Mouse (Mus musculus): ENCODE results near the gene Nfkbib. TPM values are rescaled to one million over a fixed set of nuclear protein-coding genes. Genes with fewer than 3 reads are reported as not detected.

Gene Nfkbib
- polyA plus RNA-seq, 1 experiment from 2014 or later: 31.2 TPM

DNA sequence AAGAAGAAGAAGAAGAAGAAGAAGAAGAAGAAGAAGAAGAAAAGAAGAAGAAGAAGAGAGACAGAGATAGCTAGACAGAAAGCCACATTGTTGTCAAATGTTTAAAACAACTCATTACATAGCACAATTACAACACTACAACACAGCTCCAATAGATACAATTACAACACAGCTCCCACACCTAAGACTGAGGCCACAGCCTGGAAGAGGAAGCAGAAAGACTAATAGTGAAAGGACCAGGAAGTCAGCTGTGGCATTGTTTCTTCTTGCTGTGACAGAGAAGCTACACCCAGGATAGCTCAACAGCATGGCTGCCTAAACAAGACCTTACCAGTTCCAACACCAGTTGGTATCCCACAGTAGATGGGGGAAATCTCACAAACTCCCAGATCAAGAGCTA lies 57.9 kb downstream of the Nfkbib start:
- no peak overlapping the region for H3K27ac ChIP-seq (replicated peaks)
- no peaks in the 10 kb centered on the region for H3K27me3 ChIP-seq (ENCODE audit: control insufficient read depth, insufficient read depth, low read length)
- ATAC-seq (ENCODE audit: low FRiP score, low TSS enrichment) (no peak), DNase-seq (ENCODE audit: low spot score) (no peak)
- TF ChIP-seq CTCF (IDR thresholded peaks at IDR 0.05; ENCODE audit: low read depth) (no peak), EP300 (optimal IDR thresholded peaks at IDR 0.05) (no peak)
- H3K9me3 ChIP-seq (ENCODE audit: control insufficient read depth, low read length): no peaks in the 10 kb centered on the region
- H3K4me1 ChIP-seq (replicated peaks; ENCODE audit: control insufficient read depth, insufficient read depth): no peaks in the 10 kb centered on the region
- H3K36me3 ChIP-seq (ENCODE audit: control insufficient read depth, insufficient read depth, low read length): no peaks in the 10 kb centered on the region
- H3K4me2 ChIP-seq (replicated peaks; ENCODE audit: low read depth): no peak overlapping the region
- H3K9ac ChIP-seq (ENCODE audit: low read length): no peak overlapping the region
- H3K4me3 ChIP-seq (ENCODE audit: low read depth, low read length): no peak overlapping the region

Other genes starting within 250 kb of the Nfkbib start
- gene Ifnl3, start 244.7 kb downstream of the Nfkbib start, polyA plus RNA-seq (2015; fragmentation: Nextera tagmentation; extraction: Ambion mirVana): not detected in 2 replicates
- gene Sycn, start 226.6 kb downstream of the Nfkbib start, polyA plus RNA-seq (2015; fragmentation: Nextera tagmentation; extraction: Ambion mirVana): 87.1 and 87.6 TPM in 2 replicates
- 20.1 and 27.2 TPM in 2 replicates for gene Nccrp1, start 220.3 kb downstream of the Nfkbib start, polyA plus RNA-seq (2015; fragmentation: Nextera tagmentation; extraction: Ambion mirVana)
- gene Samd4b, start 169.4 kb downstream of the Nfkbib start, polyA plus RNA-seq (2015; fragmentation: Nextera tagmentation; extraction: Ambion mirVana): 9.8 and 12.0 TPM in 2 replicates
- 33.9 and 34.1 TPM in 2 replicates for gene Pak4, start 169.3 kb downstream of the Nfkbib start, polyA plus RNA-seq (2015; fragmentation: Nextera tagmentation; extraction: Ambion mirVana)
- gene Acp7, start 136.2 kb downstream of the Nfkbib start, polyA plus RNA-seq (2015; fragmentation: Nextera tagmentation; extraction: Ambion mirVana): 10.9 and 12.4 TPM in 2 replicates
- 1.7 and 2.4 TPM in 2 replicates for gene Fbxo27, start 74.7 kb downstream of the Nfkbib start, polyA plus RNA-seq (2015; fragmentation: Nextera tagmentation; extraction: Ambion mirVana)
- 5.6 and 6.1 TPM in 2 replicates for gene Fbxo17, start 50.7 kb downstream of the Nfkbib start, polyA plus RNA-seq (2015; fragmentation: Nextera tagmentation; extraction: Ambion mirVana)
- gene Mrps12, start 25.7 kb downstream of the Nfkbib start, polyA plus RNA-seq (2015; fragmentation: Nextera tagmentation; extraction: Ambion mirVana): 113 and 118 TPM in 2 replicates
- 11.4 and 12.3 TPM in 2 replicates for gene Sars2, start 25.5 kb downstream of the Nfkbib start, polyA plus RNA-seq (2015; fragmentation: Nextera tagmentation; extraction: Ambion mirVana)
- not detected in 2 replicates for gene Ccer2, start 11.3 kb downstream of the Nfkbib start, polyA plus RNA-seq (2015; fragmentation: Nextera tagmentation; extraction: Ambion mirVana)
- gene Sirt2, start 777 bp downstream of the Nfkbib start, polyA plus RNA-seq (2015; fragmentation: Nextera tagmentation; extraction: Ambion mirVana): 35.3 and 39.3 TPM in 2 replicates
- gene Rinl, start 21.5 kb upstream of the Nfkbib start, polyA plus RNA-seq (2015; fragmentation: Nextera tagmentation; extraction: Ambion mirVana): 2.1 and 2.6 TPM in 2 replicates
- gene Hnrnpl, start 41.0 kb upstream of the Nfkbib start, polyA plus RNA-seq (2015; fragmentation: Nextera tagmentation; extraction: Ambion mirVana): 153 and 156 TPM in 2 replicates
- gene Ech1, start 57.7 kb upstream of the Nfkbib start, polyA plus RNA-seq (2015; fragmentation: Nextera tagmentation; extraction: Ambion mirVana): 426 and 435 TPM in 2 replicates
- 469 and 489 TPM in 2 replicates for gene Lgals4, start 66.3 kb upstream of the Nfkbib start, polyA plus RNA-seq (2015; fragmentation: Nextera tagmentation; extraction: Ambion mirVana)
- gene Lgals7, start 96.3 kb upstream of the Nfkbib start, polyA plus RNA-seq (2015; fragmentation: Nextera tagmentation; extraction: Ambion mirVana): 296 and 301 TPM in 2 replicates
- 1.9 and 2.3 TPM in 2 replicates for gene Capn12, start 113.9 kb upstream of the Nfkbib start, polyA plus RNA-seq (2015; fragmentation: Nextera tagmentation; extraction: Ambion mirVana)
- gene Actn4, start 194.8 kb upstream of the Nfkbib start, polyA plus RNA-seq (2015; fragmentation: Nextera tagmentation; extraction: Ambion mirVana): 216 and 227 TPM in 2 replicates
- 294 and 295 TPM in 2 replicates for gene Eif3k, start 214.4 kb upstream of the Nfkbib start, polyA plus RNA-seq (2015; fragmentation: Nextera tagmentation; extraction: Ambion mirVana)
- 3.0 and 3.6 TPM in 2 replicates for gene Map4k1, start 214.5 kb upstream of the Nfkbib start, polyA plus RNA-seq (2015; fragmentation: Nextera tagmentation; extraction: Ambion mirVana)

All from stomach, postnatal 0 days (tissue).